Mouse (Mus musculus): ENCODE results near the gene Dlg2. TPM values are rescaled to one million over a fixed set of nuclear protein-coding genes. Genes with fewer than 3 reads are reported as not detected.

The Dlg2 gene
- total RNA-seq, 2 experiments from 2014 or later = 273 to 318 TPM

DNA sequence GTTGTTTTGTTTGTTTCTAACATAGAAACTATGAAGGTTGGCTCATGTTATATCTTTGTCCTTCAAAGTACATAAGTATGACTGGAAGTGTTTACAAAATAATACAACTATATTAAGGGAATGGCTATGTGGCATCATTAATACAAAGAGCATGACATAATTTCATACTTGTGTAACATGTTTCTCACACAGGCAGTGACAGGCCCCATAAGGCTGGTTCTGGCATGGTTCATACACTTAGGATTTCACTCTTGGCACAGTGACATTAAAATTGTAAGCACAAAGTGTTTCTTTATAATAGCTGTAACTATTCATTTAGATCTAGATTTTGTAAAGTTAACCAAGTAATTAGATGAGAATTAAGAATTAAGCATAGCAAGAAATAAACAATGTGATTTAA lies 1678.1 kb downstream of the Dlg2 start:
- DNase-seq (ENCODE audit: low spot score in 2 of 2) = no peak

- DNase-seq (ENCODE audit: low spot score in 2 of 2) = no peak
These were observed 1686.7 kb downstream of the Dlg2 start for GRCm38 (mm10) chr7:92163150-92163549.

DNA sequence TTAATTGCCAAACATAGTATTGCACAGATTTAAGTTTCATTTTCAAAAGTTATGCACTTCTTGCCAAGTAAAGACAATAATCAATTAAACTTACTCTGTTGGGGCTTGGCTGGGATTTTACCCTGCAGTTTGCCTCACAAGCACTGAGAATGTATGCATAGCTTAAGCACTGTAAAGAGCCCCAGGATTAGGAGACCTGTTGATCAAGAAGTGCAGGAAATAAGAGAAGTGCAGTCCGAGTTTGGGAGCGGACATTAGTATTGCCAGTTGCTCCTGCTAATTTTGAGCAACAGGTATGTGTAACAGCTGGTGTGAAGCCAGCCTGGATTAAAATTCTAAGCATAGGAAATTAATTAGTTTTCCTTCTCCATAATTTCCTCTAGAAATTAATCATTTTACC lies 1687.8 kb downstream of the Dlg2 start:
- no peak for DNase-seq (ENCODE audit: low spot score in 2 of 2)

DNA sequence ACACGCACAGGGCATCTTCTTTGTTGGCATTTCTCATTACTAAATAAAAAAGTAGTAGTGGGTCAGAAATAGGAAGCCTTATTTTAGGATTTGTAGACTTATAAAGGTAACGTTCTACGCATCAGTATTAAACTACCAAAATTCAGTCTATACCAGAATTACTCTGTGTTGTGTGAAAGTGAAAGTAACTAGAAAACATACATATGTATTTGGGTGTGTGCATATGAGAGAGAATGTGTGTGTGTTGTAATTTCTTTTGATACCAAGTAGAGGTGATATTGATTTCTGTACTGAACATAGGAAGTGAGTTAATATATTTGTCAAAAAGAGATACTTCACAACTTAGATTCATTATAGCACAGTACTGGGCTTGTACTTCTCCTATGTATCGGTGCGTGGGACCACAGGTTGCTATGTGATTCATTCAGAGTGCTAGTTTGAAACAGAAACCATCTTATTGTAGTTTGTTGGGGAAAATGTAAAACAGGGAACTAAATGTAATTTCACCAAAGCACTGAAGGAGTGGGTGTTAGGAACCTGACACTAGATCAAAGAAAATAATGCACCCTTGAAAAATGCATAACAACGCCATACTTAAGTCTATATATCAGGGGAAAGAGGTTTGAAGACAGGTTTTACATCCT lies 1688.5 kb downstream of the Dlg2 start:
- no peak for DNase-seq (ENCODE audit: low spot score in 2 of 2)

DNA sequence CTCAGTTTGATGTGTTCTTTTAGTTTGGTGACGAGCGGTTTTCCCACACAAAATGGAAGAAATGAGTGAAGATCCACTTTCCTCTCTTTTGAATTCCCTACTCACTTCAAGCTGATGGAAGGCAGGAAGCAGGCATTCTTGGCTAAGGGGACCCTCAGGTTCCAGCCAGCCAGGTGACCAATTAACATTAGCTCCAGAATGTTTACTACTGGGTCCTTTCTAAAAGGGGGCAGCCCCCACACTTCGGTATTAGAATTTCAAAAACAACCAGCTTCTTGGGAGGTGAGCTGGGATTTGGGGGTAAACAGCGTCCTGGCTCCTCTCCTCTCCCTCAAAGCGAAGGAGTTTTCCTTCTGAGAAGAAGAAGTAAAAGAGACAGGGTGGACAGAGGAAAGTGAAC lies 1703.6 kb downstream of the Dlg2 start:
- DNase-seq (ENCODE audit: low spot score in 2 of 2) = no peak

DNA sequence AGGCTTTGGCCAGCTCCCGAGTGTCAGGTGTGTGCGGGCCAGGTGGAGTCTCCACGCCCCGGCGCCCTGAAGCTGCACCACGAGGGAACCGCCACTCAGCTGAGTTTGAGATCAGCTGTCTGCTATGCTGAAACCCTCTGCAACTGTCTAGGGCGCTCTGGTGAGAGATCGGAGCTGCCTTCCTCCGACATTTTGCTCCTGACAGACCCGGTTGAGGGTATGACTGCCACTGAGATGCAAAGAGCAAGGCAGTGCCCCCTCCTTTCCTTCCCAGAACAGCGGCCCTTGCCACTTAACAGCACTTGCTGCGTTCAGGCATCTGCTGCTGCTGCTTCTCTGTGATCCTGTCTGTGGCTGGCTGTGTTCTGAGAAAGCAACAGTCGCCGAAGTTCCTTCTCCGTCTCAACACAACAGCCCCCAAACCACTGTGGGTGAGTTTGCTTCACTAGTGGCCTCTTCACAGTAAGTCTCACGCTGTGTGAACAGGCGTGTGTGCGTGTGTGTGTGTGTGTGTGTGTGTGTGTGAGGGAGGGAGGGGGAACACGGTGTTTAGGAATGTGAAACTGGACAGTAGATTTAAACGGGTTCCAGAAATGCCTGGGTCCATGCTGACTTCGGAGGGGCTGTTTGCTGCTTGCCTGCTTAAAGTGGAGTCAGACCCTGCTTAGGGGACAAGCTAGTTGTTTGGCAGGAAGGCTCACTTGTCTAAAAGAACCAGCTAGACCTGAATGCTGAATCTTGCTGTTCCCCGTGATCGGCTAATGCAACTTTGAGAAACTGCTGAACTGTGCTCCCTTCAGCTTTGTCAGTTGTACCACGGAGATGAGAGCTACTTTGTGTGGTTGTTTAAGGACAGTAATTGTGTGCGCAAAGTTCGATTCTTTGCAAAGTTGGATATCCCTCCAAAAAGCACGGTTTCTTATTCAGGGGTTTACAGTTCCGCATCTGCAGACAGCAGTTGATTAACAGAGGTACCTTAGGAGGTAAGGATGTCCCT lies 1704.4 kb downstream of the Dlg2 start:
- DNase-seq (ENCODE audit: low spot score in 2 of 2) = no peak

GRCm38 (mm10) chr7:92181959-92182612 lies 1705.6 kb downstream of the Dlg2 start:
- no peak for DNase-seq (ENCODE audit: low spot score in 2 of 2)

GRCm38 (mm10) chr7:92184371-92185059 lies 1708.0 kb downstream of the Dlg2 start:
- no peak for DNase-seq (ENCODE audit: low spot score in 2 of 2)

- DNase-seq (ENCODE audit: low spot score in 2 of 2) = no peak
These were observed 1709.9 kb downstream of the Dlg2 start for GRCm38 (mm10) chr7:92186341-92186740.

GRCm38 (mm10) chr7:92189149-92189548 lies 1712.7 kb downstream of the Dlg2 start:
- DNase-seq (ENCODE audit: low spot score in 2 of 2) = peak; percentile 37 to 67

DNA sequence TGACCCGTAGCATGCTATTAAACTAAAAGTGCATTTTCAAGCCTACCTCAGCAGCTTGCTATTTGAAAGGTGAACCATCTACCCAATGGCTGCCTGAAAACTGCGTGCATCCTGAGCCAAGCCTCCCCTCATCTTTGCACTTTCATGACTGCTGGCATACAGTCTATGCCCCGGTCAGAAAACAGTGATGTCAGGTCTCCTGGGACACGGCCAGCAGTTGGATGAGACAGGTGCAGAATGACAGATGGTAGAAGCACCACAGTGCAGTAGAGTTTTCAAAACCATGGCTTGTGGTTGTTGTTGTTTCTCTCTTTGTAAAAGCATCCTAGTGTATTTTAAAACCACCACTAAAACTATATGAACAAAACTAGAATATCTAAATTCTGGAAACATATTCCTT lies 1719.5 kb downstream of the Dlg2 start:
- DNase-seq (ENCODE audit: low spot score in 2 of 2) = no peak

DNA sequence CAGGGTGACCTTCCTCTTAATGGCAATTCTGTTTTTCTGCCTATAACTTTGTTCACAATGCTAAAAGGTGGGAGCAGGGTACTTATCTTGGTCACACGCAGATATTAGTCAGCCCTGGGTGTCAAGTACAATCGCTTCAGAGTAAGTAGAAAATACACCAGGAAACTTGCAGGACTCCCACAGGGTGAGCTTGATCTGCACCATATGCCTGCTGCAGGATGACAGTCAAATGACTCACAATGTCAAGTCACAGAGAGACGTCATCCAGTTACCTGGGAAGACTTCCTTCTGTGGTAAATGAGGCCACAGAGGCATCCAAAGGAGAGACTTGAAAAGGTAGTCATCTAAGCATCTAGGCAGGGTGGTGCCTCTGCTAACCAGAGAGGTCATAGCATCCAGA lies 1721.1 kb downstream of the Dlg2 start:
- DNase-seq (ENCODE audit: low spot score in 2 of 2) = no peak

DNA sequence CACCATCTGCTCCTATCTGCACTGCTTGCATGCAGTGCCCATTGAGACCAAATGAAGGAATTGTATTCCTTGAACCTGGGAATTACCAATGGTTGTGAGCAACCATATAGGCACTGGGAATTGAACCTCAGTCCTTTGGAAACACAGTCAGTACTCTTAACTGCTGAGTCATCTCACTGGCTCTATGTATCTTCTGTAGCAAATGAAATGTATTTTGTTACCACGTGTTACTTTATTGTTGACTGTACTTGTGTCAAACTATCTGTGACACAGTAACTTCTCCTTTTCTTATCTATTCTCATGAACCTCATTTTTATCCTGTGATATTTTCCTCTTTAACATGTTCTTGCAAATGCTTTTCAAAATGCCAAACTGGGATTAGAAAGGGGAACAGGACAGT lies 1722.7 kb downstream of the Dlg2 start:
- no peak for DNase-seq (ENCODE audit: low spot score in 2 of 2)

GRCm38 (mm10) chr7:92210701-92211100 lies 1734.2 kb downstream of the Dlg2 start:
- no peak for DNase-seq (ENCODE audit: low spot score in 2 of 2)

DNA sequence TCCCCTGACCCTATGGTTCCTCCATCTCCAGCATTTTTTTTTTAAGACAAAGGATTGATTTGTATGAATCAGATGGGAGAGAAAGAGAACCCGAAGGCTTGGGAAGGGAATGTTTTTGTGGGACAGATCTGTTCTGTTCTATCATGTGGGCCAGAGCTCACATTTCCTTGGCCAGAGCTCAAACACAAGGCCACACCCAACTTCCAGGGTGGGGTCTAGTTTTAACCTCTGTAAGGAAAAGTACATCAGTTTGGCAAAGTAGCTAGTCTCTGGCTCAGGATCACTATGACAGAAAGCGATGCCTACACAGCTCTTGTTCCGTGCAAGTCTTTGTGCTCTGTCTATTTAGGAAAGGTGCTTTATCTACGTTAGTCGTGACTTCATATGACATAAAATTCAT lies 1737.3 kb downstream of the Dlg2 start:
- no peak for DNase-seq (ENCODE audit: low spot score in 2 of 2)

DNA sequence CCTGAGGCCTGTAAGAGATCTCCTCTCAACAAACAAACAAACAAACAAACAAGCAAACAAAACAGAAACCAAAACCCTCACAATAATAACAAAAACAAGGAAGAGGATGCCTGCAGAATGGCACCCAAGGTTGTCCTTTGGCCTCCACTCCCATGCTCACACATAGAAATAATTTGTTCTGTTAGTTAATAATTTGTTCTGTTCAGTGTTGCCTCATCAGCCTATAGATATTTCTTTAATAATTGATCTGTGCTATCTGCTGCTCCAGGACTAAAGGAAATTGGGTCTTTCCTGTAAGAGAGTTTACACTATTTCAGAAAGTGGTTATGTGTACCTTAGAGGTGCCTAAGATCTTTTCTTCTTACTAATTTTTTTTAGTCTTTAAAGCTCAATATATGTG lies 1741.7 kb downstream of the Dlg2 start:
- DNase-seq (ENCODE audit: low spot score in 2 of 2) = no peak

DNA sequence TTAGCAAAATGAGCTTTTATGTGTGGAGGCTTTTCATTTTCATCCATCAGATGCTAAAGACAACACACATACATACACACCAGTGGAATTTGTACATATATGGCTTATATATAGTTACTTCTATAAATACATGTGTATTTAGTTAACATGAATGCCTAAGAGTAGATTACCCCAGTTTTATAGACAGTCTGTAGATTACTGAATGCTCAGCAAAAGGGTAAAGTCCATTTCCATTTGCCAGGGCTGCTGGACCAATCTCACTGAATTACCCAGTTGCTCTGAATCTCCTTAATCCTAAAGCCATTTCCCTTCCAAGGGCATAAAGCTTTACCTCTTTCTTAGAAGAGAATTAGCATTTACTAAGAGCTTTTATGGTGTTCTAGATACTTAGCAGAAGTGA lies 1744.1 kb downstream of the Dlg2 start:
- DNase-seq (ENCODE audit: low spot score in 2 of 2) = no peak

GRCm38 (mm10) chr7:92234476-92235202 lies 1758.2 kb downstream of the Dlg2 start:
- peak in 1 of 2 experiments; percentile 18 for DNase-seq (ENCODE audit: low spot score in 2 of 2)

DNA sequence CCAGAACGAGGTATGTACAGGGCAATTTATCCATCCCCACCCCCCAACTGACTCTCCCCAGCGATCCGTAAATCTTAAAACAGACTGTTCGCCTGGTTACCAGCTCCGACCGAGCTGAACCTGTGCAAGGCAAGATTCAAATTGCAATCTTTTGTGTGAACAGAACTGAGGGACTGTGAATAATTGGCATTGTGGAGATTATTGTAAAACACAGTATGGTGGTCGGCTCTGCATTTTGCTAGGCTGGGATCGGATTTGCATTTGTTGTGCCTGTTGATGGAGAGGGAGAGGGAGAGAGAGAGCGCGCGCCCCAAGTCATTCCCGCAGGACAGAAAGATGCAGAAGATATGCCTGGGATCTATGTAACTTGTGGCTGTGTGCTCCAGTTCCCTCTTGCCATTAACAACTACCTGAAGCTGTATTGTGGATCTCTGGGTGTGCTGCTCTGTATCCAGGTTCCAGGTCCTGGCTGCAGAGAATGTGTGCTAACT lies 1759.1 kb downstream of the Dlg2 start:
- no peak for DNase-seq (ENCODE audit: low spot score in 2 of 2)

DNA sequence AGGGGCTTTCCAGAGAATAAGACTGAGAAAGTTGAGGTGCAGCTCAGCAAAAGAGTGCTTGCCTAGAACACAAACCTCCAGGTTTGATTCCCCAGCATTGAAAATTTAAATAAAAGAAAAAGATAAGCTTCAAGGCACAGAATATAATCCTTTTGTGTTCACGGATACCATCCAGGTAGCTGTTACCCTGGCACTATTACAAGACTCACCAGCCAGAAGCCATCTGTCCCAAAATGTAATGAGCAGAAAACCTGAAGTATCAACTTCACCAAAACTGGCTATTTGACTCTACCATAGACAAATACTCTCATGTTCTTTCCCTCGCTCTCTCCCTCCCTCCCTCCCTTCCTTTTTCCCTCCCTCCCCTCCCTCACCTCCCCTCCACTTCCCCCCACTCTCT lies 1764.4 kb downstream of the Dlg2 start:
- no peak for DNase-seq (ENCODE audit: low spot score in 2 of 2)

All from layer of hippocampus, postnatal 14 days (tissue).